Mouse (Mus musculus) embryo, embryonic 11.5 days (tissue): Measurements from ENCODE around the gene Cdyl2.

Source experiments
- DNase-seq: peaks from one replicate; pipeline ENCODE4 v3.0.0-alpha.2; 2012; ENCODE audit warnings: low read depth, low spot score

Gene Cdyl2

GRCm38 (mm10) chr8:116732684-116733647 is at the start of gene Cdyl2:
Gene Cdyl2, minus strand, starts transcription at chr8:116732991.
- DNase-seq, result peak; percentile 63

GRCm38 (mm10) chr8:116780594-116780993 is 47.8 kb upstream of the Cdyl2 start:
- DNase-seq, result no peak

DNA sequence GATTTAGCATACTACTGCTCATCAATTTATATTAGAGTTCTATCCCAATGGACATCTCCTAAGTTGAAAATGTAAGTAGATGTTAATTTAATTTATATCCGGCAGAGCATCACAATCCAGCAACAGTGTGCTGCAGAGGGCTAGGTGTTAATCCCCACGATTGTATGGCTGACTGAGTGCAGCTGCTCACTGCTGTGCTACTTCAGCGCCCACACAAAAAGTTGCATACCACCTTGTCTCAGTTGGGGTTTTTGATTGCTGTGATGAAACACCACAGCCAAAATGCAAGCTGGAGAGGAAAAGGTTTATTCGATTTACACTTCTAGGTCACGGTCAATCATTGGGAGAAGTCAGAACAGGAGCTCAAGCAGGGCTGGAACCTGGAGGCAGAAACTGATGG is 41.4 kb upstream of the Cdyl2 start:
- DNase-seq, result no peak

DNA sequence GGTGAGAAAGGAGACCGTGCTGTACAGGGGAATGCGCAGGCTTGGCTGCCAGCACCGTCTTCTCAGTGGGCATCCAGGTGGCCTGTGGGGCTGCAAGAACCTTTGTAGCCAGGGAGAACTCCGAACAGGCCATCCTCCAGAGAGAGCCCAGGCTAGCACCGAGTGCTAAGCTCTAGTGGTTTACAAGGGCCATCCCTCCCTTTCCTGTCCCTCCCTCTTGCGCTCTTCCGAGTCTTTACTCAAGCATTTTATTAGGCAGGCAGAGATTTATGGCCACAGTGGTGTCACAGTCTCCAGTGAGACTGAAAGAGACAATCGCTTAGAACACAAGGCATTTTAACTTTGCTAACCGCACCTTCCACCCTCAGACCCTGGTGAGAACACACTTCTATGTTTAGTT is 39.9 kb upstream of the Cdyl2 start:
- DNase-seq, result no peak

DNA sequence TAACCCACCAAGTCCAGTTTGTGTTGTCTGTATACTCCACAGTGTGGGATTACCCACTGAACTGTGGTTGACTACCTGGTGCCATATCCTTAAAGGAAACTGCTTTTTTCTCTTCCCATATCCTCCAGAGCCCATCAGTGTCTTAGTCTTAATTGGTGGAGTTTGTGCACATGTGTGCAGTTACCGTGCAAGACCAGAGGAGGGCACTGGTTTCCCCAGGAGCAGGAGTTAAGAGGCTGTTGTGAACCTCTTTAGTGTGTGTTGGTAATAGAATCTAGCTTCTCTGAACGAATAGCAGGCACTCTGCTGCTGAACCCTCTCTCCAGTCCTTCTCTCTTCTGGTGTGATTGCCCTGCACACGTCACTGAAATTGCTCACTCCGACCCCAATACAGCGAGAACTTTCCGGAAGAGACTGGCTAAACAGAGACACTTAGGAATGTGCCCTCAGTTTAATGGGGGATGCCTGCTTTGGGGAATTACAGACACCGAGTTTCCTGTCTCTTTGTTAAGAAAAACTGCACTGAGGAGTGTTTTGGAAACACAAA is 39.1 kb upstream of the Cdyl2 start:
- no peak for DNase-seq

GRCm38 (mm10) chr8:116770756-116771155 is 38.0 kb upstream of the Cdyl2 start:
- no peak for DNase-seq

DNA sequence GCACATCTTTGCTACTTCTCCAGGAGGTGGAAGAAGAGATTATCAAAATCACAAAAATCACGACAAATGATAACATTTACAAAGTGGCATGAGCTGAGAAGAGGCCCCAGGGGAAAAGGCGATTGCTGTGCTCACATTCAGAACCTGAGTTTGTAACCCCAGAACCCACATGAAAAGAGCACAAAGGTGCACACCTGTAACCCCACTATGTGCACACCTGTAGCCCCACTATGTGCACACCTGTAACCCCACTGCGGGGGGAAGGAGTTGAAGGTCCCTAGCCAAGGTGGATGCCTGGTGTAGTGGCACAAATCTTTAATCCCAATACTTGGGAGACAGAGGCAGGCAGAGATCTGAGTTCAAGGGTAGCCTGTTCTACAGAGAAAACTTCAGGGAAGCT is 23.4 kb upstream of the Cdyl2 start:
- no peak for DNase-seq

DNA sequence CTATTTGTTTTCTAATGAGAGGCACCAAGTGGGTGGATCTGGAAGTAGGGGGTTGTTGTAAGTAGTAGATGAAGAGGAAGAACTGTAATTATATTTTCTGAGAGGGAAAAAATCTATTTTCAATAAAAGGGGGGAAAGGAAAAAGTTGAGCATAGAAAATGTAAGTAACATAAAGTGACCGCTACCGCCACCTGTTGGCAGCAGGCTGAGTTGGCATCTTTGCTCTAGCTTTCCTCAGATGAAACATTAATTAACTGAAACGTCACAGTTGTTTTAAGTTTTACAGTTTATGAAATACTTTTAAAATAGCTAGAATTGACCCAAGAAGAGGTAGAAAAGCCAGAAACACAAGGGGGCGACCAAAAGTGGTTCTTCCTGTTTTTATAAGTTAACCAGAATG is 22.8 kb upstream of the Cdyl2 start:
- DNase-seq, result no peak

DNA sequence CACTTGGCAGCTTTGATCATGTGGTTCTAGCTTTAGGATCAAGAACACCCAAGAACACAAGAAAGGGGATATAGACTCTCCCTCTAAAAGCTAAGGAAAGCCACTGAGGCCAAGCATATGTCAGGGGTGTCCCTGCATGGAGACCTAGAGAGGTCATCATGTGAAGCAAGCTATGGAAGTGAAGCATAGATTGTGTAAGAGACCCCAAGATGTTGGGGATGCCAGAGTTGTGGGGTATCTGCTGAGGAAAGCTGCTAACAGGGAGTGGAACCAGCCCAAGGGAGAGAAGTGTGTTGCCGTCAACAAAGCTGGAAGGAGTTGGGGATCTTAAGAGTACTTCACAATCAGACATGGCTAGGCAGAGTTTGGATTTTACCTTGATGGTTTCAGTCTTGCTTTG is 7.9 kb upstream of the Cdyl2 start:
- no peak for DNase-seq

GRCm38 (mm10) chr8:116735306-116735705 is 2.5 kb upstream of the Cdyl2 start:
- DNase-seq, result no peak

- DNase-seq, result no peak
These were observed 1.4 kb upstream of the Cdyl2 start for GRCm38 (mm10) chr8:116734176-116734575.

- no peak for DNase-seq
These were observed 840 bp upstream of the Cdyl2 start for GRCm38 (mm10) chr8:116733648-116734014.

GRCm38 (mm10) chr8:116731976-116732683 is 661 bp downstream of the Cdyl2 start:
- DNase-seq, result no peak

- DNase-seq, result no peak
These were observed 11.3 kb downstream of the Cdyl2 start for GRCm38 (mm10) chr8:116721451-116721850.

GRCm38 (mm10) chr8:116707496-116707895 is 25.3 kb downstream of the Cdyl2 start:
- no peak for DNase-seq

DNA sequence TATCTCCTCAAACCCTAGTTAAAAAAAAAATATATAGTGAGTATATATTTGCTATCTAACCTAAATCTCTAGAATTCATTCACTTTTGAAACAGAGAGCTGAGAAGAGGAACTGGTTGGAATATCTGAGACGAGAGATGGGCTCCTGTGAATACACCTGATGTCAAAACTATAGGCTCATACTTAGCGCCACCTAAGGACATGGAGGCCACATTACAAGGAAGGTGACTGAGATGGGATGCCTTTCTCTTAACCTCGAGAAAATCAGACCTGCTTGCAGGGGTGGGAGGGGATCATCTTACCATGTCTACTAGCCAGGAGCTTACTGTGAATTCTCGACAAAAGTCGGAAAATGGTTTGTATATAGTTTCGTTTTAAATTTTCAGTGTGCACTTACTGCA is 30.3 kb downstream of the Cdyl2 start:
- no peak for DNase-seq

- DNase-seq, result no peak
These were observed 39.9 kb downstream of the Cdyl2 start for GRCm38 (mm10) chr8:116692931-116693330.

DNA sequence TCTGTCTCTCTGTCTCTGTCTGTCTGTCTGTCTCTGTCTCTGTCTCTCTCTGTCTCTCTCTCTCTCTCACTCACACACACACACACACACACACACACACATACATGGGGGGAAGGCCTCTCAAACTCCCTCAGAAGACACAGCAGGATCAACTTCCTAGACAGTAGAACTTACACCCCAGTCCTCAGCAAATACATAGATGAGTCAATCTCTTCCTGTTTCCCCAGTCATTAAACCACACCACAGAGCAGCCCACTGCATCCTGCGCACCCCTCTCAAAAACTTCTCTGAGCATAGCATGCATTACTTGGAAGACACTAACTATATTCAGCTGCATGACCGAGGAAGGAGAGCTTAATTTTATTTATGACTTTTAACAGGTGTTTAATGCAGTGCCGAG is 43.0 kb downstream of the Cdyl2 start:
- no peak for DNase-seq

- no peak for DNase-seq
These were observed 56.6 kb downstream of the Cdyl2 start for GRCm38 (mm10) chr8:116676174-116676573.

DNA sequence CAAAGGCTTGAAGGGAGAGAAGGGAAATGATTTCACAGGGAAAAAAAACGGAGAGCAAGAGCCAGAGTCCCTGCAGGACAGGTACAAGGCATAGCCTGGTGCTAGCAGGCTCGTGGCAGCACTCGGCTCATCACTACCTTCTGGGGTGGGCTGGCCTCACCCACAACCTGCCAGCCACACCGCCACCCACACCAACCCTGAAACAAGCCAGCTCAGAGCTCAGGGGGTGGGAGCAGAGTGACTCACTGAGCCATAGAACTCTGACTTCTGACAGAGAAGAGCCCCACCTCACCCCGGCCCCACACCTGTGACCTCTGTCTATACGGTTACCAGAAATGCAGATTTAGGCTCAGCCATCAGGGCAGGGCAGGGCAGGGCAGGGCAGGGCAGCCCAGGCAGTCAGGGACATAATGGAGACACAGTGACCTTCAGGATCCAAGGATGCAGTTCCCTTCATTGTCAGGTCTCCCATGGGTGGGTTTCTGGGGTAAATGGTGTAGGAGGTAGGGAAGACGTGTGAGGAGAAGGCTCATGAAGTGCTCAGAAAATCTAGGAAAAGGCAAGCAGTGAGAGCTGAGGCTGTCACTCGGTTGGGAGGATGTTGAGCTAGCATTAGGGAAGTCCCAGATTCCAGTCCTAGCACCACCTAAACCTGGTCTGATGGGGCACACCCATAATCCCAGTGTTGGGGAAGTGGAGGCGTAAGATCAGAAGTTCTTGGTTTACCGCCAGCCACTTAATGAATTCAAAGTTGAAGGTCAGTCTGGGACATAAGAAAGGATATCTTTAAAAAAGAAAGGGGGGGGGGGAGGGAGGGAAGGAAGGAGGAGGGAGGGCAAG is 58.6 kb downstream of the Cdyl2 start:
- no peak for DNase-seq

DNA sequence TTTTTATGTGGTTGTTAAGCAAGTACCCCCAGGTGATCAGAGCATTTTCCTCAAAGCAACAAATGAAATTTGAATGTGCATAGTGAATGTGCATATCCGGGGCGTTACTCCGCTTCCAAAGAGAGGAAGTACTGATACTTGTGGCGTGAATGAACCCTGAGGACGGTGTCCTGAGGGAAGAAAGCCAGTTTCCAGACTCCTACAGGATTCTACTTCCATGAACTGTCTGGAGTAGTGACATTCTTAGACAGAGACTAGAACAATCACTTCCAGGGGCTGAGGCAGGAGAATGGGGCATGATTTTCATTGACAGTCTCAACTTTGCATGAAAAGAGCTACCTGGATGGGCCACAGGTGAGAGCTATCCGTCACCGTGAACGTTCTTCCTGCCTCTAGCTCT is 59.3 kb downstream of the Cdyl2 start:
- no peak for DNase-seq

DNA sequence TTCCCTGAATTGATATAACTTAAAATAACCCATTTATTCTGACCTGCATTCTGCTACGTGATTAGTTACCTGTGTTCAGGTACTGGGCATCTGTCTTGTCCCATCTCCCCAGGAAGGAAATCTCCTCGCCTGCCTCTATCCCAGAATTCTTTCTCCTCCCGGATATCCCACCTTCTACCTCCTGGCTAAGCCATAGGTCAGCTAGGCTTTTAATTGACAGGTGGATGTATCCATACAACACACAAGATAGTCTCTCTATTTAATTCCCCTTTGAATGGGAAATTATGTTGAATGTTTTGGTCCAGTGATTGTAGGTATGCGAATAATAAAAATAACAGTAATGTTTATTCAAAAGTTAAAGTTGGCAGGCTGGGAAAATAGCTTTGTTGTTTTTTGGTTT is 59.7 kb downstream of the Cdyl2 start:
- DNase-seq, result no peak
